Mouse (Mus musculus) limb, embryonic 10.5 days (tissue): ENCODE measurements around the gene Tbx20. TPM values are rescaled to one million over a fixed set of nuclear protein-coding genes. Genes with fewer than 3 reads are reported as not detected.

ENCODE experiments used
- DNase-seq: peaks from one replicate; pipeline ENCODE4 v3.0.0-alpha.2; 2017; ENCODE audit warnings: low spot score
- H3K27ac ChIP-seq: fragments of 300-500 bp; sonication (generic); 2 replicates; pipeline ENCODE4 v1.5.1; 2016; ENCODE audit warnings: mild to moderate bottlenecking
- H3K27me3 ChIP-seq: fragments of 300-500 bp; sonication (generic); 2 replicates; pipeline ENCODE4 v1.6.1; 2016; ENCODE audit warnings: low read depth, mild to moderate bottlenecking; ENCODE audit not compliant: poor library complexity, severe bottlenecking
- H3K36me3 ChIP-seq: fragments of 300-500 bp; sonication (generic); 2 replicates; pipeline ENCODE4 v1.6.1; 2016; ENCODE audit warnings: mild to moderate bottlenecking, moderate library complexity
- H3K4me1 ChIP-seq: fragments of 300-500 bp; sonication (generic); 2 replicates; pipeline ENCODE4 v1.6.1; 2016
- H3K4me3 ChIP-seq: fragments of 300-500 bp; sonication (generic); 2 replicates; pipeline ENCODE4 v1.5.1; 2016; ENCODE audit warnings: mild to moderate bottlenecking, moderate library complexity
- H3K9me3 ChIP-seq: fragments of 300-500 bp; sonication (generic); replicated peaks from 2 replicates; pipeline ENCODE4 v1.6.1; 2016; ENCODE audit warnings: mild to moderate bottlenecking
- WGBS: fragments of 180-500 bp; shearing (Covaris S2); methylation state at CpG from one replicate; pipeline ENCODE4 v1.1.7; 2016; 5-methylcytosine and 5-hydroxymethylcytosine counted together
- polyA plus RNA-seq: library from polyadenylated mRNA; unstranded; fragments of >200 nt; fragmentation: Nextera tagmentation; extraction: Ambion mirVana; gene quantifications from 2 replicates; pipeline ENCODE4 v1.2.1, GENCODE M21; 2016

Tbx20 gene
- polyA plus RNA-seq, 1 experiment from 2014 or later: 0.24 TPM

GRCm38 (mm10) chr9:24744958-24745357 is 29.1 kb downstream of the Tbx20 start:
- Histone ChIP-seq H3K9me3 (no peaks in the 10 kb centered on the region), H3K4me3 (no peak overlapping the region), H3K36me3 (no peaks in the 10 kb centered on the region), H3K27ac (no peak overlapping the region), H3K27me3 (no peaks in the 10 kb centered on the region), H3K4me1 (no peaks in the 10 kb centered on the region)
- no peak for DNase-seq
- 91% methylated on average over 5 of the region's 5 CpGs for WGBS

GRCm38 (mm10) chr9:24701246-24701645 is 72.9 kb downstream of the Tbx20 start:
- peaks cover 9% of the 10 kb centered on the region; the same call in 1 of the 2 replicates for H3K27me3 ChIP-seq
- peaks cover 4% of the 10 kb centered on the region for H3K4me1 ChIP-seq
- H3K27ac ChIP-seq: no peak overlapping the region
- no peaks in the 10 kb centered on the region for H3K36me3 ChIP-seq
- no peak for DNase-seq
- no peaks in the 10 kb centered on the region for H3K9me3 ChIP-seq
- H3K4me3 ChIP-seq: no peak overlapping the region

GRCm38 (mm10) chr9:24696405-24696778 is 77.7 kb downstream of the Tbx20 start:
- peaks cover 8% of the 10 kb centered on the region for H3K4me1 ChIP-seq
- no peaks in the 10 kb centered on the region for H3K9me3 ChIP-seq
- DNase-seq: no peak
- peak overlapping the region; percentile 62 for H3K4me3 ChIP-seq
- WGBS: 18% methylated on average over 9 of the region's 9 CpGs
- H3K27me3 ChIP-seq: peaks cover 21% of the 10 kb centered on the region; the same call in 1 of the 2 replicates
- no peaks in the 10 kb centered on the region for H3K36me3 ChIP-seq
- H3K27ac ChIP-seq: no peak overlapping the region

GRCm38 (mm10) chr9:24695700-24696404 is 78.3 kb downstream of the Tbx20 start, which contains the start of gene Dpy19l2:
TSS of gene Dpy19l2 (minus strand) at chr9:24696293.
- Histone ChIP-seq H3K36me3 (no peaks in the 10 kb centered on the region), H3K9me3 (no peaks in the 10 kb centered on the region), H3K4me1 (peaks cover 8% of the 10 kb centered on the region), H3K27me3 (peaks cover 21% of the 10 kb centered on the region; the same call in 1 of the 2 replicates), H3K4me3 (peak within 1 kb of the TSS; percentile 62), H3K27ac (peak within 1 kb of the TSS; percentile 79)
- WGBS: under 1% methylated on average over 45 of the region's 45 CpGs
- DNase-seq: peak; percentile 82

Other genes starting within 250 kb of the Tbx20 start
- not detected in 2 replicates for gene Cypt4, start 149.1 kb downstream of the Tbx20 start, polyA plus RNA-seq
- 0.05 and 0.13 TPM in 2 replicates for gene Dpy19l2, start 78.0 kb downstream of the Tbx20 start, polyA plus RNA-seq